Mouse (Mus musculus): ENCODE data around the gene Rrp1b.
"Not testable (repeated sequence)": the region's sequence is repeated elsewhere in the genome, so short reads cannot be mapped to it uniquely, and the experiment has no call there.

Rrp1b gene

DNA sequence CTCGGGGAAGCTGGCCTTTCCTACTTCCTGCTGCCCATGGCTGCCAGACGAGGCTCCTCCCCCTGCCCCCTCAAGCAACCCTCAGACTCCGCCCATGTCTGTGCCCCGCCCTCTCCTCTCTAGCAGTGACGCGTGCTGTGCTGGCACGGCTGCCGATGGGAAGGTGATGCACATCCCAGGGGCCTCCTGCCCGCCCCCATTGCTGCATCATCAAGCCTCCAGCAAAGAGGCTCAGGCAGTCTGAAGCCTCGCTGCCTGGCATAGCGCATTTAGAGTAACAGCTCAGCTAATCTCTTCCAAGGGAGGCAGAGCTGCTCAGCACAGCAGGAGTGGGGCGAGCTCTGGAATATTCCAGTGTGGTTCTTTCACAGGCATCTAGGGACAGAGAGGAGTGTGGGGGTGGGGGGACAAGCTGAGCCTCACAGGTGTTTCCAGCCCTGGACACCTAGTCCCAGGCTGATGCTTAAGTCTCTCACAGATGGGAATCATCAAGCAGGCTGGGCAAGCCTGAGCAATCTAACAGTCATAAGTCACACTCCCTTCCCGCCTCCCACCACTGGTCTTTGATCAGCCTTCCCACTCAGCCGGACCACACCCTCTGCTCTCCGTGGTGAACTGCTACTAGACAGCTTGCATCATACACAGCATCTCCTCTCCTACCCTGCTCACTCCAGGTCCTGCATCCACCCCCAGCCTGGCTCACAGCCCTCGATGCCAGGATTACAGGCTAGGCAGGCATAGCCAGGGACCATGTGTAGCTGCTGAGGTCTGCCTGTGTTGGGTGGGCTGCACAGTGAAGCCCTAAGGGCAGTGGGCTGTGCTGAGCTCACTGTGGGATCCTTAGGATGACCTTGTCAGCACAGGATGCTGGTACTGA lies 55.7 kb downstream of the Rrp1b start:
- DNase-seq (ENCODE audit: low spot score), result peak; percentile 86

DNA sequence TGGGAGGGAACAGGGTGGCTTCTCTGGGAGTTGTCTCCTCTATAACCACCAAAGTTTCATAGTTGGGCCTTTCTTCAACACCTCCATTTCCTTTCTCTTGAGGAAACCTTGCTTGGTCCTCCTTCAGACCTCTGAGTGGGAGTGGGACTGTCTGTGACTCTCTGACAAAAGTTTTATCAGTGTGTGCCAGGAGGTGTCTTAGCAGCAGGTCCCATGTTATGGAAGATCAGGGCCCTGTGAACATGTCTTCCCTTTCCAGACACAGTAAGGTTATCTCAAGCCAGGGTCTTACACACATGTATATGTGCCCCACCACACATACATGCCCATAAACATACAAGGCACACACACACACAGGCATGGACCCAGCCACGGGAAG lies 56.3 kb downstream of the Rrp1b start:
- DNase-seq (ENCODE audit: low spot score), result no peak

DNA sequence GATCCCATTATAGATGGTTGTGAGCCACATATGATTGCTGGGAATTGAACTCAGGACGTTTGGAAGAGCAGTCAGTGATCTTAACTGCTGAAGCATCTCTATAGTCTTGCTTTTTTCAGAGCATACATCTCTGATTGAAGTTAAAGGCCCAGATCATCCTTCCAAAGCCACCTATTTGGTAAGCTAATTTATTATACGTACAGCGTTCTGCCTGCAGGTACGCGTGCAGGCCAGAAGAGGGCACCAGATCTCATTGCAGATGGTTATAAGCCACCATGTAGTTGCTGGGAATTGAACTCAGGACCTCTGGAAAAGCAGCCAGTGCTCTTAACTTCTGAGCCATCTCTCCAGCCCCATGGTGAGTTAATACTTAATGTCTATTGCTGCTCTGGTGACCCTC lies 57.0 kb downstream of the Rrp1b start:
- DNase-seq (ENCODE audit: low spot score), result no peak

DNA sequence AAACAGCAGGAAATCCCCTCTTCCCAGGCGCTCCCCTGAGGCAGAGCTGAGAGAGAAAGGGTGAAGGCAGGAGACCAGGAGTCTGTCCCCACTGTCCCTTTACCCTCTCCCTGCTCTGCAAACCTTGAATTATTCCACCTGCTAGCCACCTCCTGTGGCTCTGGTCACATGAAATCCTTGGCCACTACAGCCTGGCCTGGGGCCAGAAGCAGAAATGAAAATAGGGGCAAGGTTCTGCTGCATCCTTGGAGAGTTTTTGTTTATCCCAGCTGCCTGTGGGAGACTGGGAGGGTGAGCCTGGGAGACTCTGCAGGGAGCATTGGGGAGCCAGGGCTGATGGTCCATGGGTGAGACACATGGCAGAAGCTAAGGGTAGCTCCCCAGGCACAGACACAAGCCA lies 61.8 kb downstream of the Rrp1b start:
- no peak for DNase-seq (ENCODE audit: low spot score)

DNA sequence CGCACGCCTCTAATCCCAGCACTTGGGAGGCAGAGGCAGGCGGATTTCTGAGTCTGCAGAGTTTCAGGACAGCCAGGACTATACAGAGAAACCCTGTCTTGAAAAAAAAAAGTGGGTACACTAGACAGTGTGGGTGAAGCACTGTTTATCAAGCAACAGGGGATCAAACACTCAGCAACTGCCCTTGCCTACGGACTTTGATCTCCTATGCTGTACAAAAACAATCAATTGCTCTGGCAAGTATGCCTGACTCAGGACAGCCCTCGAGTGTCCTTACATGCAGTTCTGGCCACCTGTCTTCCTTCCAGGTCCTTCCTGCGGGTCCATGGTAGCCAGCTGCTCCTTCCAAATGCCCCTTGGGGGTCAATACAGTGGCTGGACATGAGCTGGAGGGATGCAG lies 63.0 kb downstream of the Rrp1b start:
- DNase-seq (ENCODE audit: low spot score), result not testable (repeated sequence)

DNA sequence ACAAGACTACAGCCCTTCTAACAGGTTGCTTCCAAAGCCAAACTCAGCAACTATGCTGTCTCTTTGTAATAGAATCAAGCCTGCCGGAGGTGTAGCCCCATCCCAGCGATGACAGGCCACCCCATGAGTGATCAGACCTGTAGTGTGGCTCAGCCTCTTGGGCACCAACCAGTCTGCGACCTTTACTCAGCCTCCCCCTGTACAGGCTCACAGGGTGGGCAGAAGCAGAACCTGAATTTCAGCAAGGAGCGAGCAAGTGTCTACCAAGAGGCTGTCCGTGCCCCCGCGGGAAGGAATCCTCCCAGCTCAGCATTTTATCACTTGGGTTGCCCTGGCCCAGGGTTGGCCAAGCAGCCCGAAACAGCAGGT lies 63.7 kb downstream of the Rrp1b start:
- DNase-seq (ENCODE audit: low spot score), result no peak

DNA sequence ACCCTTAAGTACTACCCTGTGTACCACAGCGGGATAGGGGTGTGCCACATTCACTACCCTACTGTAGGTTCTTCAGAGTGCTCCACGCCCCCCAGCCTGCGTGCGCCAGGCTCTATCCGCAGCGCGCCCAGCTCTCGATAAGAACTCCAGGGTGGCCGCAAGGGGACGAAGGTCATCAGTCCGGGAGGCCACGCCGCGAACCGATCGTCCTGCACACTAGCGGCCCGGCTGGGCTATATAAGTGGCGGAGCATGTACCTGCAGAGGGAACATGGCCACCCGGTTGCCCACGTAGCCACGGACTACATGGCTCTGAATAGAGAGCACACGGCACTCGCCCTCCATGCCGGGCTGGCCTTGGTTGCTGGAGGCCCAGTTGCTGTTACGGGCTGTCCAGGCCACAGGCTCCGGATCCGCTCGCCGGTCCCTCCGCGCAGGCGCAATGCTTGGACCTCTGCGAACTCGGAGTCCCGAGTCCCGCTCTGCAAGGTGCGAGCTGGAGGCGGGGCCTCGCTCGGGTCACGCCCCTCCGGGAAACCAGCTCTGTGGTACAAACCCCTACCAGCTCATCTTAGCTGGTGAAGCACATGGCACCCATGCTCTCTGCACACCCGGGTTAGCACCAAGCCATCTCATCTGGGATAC lies 64.2 kb downstream of the Rrp1b start:
- DNase-seq (ENCODE audit: low spot score), result peak; percentile 78

DNA sequence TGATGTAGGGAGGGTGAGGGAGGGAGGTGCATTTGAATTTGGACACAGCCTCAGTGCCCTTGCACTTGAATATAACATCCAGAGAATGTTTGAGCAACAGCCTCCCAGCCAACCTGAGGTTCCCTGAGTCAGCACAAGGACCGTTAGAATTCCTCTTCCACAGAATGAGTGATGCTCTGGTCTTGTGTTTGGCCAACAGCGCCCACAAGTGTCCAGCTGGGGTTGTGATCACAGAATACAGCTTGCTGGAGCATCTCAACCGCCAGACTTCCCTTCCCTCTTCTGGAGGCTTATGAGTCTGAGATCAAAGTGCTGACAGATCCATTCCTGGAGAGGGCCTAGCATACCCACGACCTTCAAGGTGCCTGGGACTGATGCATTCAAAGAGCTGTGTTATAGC lies 67.2 kb downstream of the Rrp1b start:
- DNase-seq (ENCODE audit: low spot score), result no peak

DNA sequence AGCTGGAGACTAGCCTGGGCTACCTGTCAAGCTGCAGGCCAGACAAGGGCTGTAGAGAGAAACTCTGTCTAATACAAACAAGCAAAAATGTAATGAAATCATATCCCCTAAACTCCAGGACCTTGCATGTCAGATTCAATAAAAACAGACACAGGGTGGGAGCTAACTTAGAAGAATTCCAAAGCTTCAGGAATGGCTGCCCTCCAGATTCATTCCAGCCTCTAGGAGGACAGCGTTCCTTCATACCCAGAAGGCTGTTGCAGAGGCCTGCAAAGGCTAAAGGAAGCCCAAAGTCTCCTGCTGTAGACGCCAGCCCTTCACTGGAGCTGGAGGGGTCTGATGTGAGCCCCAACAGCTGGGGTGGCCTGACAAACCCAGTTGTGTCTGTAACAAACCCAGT lies 70.5 kb downstream of the Rrp1b start:
- no peak for DNase-seq (ENCODE audit: low spot score)

DNA sequence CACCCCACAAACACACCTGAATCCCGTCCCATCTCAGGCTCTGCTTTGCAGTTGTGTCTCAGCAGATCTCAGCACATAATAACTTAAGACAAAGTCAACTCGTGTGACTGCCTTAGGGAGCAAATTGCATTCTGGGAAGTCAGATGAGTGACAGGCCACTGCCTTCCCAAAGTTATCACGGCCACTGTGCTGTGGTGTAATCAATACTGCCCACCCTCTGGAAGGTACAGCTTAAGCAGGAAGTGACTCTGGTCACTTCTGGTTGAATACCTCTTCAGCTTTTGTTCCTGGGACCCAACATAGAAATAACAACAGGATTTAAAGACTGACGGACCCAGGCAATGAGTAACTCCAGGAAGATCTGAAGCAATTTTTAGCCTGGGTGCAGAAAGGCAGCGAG lies 72.0 kb downstream of the Rrp1b start:
- DNase-seq (ENCODE audit: low spot score), result no peak

DNA sequence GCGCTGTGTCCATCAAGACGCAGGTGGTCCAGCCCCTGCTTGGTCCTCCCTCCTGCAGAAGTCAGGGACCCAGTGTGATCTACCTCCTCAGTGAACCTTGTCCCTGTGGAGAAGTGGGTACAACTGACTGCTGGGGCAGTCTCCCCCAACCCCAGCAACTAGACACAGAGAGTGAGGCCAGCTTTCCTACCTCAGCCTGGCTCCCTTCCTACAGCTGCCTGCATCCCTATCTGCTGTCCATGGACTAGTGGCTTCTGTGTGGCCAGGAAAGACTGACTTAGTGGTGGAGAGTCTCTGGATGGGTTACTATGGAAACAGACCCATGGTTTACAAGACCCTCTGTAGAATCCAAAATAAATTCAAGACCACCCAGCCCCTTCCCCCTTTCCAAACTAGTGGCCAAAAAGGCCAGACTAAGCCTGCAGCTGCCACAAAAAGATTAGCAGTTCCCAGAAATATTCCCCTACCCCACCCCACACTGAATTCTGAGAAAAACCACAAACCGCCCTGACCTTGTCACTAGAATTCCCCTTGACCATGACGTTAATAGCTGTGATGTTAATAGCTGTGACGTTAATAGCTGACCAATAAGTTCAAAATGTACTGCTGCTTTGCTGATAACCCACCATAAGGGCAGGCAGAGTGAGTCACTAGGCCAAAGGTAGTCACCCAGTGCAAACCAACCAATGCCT lies 72.6 kb downstream of the Rrp1b start:
- not testable (repeated sequence) for DNase-seq (ENCODE audit: low spot score)

DNA sequence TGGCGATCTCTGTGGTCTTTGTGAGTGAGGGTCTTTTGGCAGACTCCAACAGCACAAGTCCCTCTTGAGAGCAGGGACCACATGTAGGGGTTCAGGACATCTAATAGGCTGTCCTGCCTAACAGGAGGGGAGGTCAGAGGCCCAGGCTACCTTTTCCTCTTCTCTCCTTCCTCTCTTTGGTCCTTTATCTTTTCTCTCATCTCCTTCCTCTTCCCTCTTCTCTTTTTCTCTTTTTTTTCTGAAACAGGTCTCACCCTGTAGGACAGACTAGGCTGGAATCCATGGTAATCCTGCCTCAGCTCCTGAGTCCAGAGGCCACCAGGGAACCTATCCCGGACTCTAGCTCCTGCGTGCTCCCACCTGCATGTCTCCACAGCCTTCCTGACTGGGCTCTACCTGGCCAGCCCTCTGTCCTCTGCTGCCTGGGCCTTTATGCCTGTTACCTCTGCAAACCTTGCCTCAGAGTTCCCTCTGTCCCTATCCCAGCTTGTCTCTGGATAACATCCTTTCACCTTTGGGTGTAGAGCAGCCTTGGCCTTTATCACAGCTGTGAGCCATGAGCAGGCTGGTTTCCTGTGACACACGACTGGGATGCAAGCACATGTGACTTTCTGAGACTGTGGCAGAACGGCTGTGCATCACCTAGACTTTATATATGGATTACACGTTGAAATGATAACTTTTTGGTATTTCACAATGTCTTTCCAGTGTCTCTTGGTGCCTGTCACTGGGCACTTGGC lies 73.5 kb downstream of the Rrp1b start:
- no peak for DNase-seq (ENCODE audit: low spot score)

DNA sequence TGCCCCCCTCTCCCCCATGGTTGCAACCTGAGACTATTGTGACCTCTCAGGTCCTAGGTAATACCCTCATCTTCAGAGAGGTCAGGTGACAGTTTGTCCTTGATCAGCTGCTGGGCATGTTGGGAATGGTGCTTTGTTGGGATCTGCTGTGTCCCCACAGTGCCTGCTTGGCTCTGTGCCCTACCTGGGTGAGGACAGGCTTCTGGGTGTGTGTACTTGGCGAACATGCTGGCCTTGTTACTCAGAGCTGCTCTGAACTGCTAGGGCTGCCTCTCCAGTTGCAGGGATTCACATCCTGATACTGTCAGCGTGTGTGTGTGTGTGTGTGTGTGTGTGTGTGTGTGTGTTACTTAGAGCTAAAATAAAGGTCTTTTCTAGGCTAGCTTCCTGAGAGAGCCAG lies 74.5 kb downstream of the Rrp1b start:
- no peak for DNase-seq (ENCODE audit: low spot score)

DNA sequence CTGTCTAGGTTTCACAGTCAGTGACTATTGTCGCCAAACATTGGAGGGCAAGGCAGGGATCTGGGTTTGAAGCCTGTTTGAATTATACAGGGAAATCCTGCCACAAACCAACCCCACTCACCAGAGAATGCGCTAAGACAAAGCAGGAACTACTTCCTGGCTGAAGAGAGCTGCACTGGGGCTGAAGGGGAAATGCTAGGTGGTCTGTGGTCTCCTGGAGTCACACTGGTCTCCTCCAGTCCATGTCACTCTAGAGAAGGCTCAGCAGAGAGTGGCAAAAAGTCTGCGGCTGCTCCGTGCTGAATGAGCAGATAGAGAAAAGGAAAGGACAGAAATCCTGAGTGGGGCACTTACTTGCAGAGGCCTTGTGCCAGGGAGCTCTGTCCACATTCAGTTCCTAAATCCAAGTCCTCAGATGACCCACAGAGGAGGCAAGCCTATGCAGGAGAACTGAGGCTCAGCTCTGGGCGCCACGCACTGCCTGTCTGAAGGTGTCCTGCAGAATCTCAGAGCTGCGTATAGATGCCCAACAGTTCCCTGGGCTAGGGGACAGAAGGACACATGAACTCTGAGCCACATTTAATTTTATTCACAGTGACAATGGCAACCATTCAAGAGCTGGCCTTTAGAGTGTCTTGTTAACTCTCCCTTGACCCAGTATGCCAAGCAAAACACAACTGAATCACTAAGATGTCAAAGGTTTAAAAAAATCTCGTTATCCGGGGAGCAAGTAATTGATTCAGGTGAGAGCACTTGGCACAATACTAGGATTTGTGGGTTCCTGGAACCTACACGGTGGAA lies 75.3 kb downstream of the Rrp1b start:
- no peak for DNase-seq (ENCODE audit: low spot score)
